In genomic region chr11:76446251-76446650, GRCm38 (mm10) we compare ENCODE assay signal across 10 mouse cellular contexts. TPM values are rescaled to one million over a fixed set of nuclear protein-coding genes. Genes with fewer than 3 reads are reported as not detected.
DNase-seq lines count a peak whose midpoint lies in the region; ATAC-seq lines count a peak whose summit lies in the region.
"Had no signal": no experiment of that assay in that cellular context is flagged by ENCODE, and none has a peak within 500 bp of the region (broad histone marks: within the 10 kb centered on the region; RNA-seq: fewer than 3 reads in every experiment).

No protein-coding gene starts in this region.

- H3K4me2 ChIP-seq in midbrain, embryonic 16.5 days (ENCODE audit: low read length) = no peak overlapping the region
- peak overlapping the region; percentile 13; the same call in 1 of the 2 replicates for H3K4me2 ChIP-seq in limb, embryonic 11.5 days (ENCODE audit: low read depth, severe bottlenecking)

- DNase-seq in midbrain, embryonic 10.5 days (ENCODE audit: low spot score) = peak; percentile 83
- peak; percentile 91 for DNase-seq in embryo, embryonic 10.5 days (ENCODE audit: low spot score)
- DNase-seq in limb, embryonic 11.5 days (ENCODE audit: low spot score) = peak; percentile 71
- peak; percentile 50 for DNase-seq in skeletal muscle tissue, adult 2 months (ENCODE audit: low read depth, low spot score)
- DNase-seq in urinary bladder, adult 18-20 months (ENCODE audit: low spot score in 2 of 2) = no peak
- DNase-seq in layer of hippocampus, adult 11-12 months (ENCODE audit: low spot score) = no peak
- DNase-seq in gastrocnemius, postnatal 10 days = no peak
- DNase-seq: cerebellum, adult 9-11 months; layer of hippocampus, adult 9-11 months had no signal

- peaks cover 20% of the 10 kb centered on the region for H3K36me3 ChIP-seq in midbrain, embryonic 10.5 days
- peaks cover 21% of the 10 kb centered on the region for H3K36me3 ChIP-seq in midbrain, embryonic 16.5 days (ENCODE audit: control insufficient read depth, insufficient read depth, low read length)
- H3K36me3 ChIP-seq in limb, embryonic 11.5 days (ENCODE audit: control insufficient read depth, insufficient read depth, low read length) = no peaks in the 10 kb centered on the region; the same call in 1 of the 2 replicates

- peaks cover 81% of the 10 kb centered on the region for H3K4me1 ChIP-seq in midbrain, embryonic 10.5 days
- peaks cover 42% of the 10 kb centered on the region for H3K4me1 ChIP-seq in midbrain, embryonic 16.5 days (ENCODE audit: control insufficient read depth, insufficient read depth, low read length)
- peaks cover 56% of the 10 kb centered on the region for H3K4me1 ChIP-seq in limb, embryonic 11.5 days (ENCODE audit: control insufficient read depth, insufficient read depth, low read length)

- H3K9me3 ChIP-seq in midbrain, embryonic 10.5 days (replicated peaks) = no peaks in the 10 kb centered on the region
- no peaks in the 10 kb centered on the region for H3K9me3 ChIP-seq in midbrain, embryonic 16.5 days (replicated peaks; ENCODE audit: control insufficient read depth, low read length, poor library complexity, severe bottlenecking)
- H3K9me3 ChIP-seq in limb, embryonic 11.5 days (ENCODE audit: control insufficient read depth, low read length) = no peaks in the 10 kb centered on the region

- under 1% methylated on average over 10 of the region's 10 CpGs for WGBS in midbrain, embryonic 10.5 days
- WGBS in midbrain, embryonic 16.5 days = 4% methylated on average over 10 of the region's 10 CpGs
- 3% methylated on average over 10 of the region's 10 CpGs for WGBS in limb, embryonic 11.5 days

- peaks cover 89% of the 10 kb centered on the region for H3K27me3 ChIP-seq in midbrain, embryonic 10.5 days (ENCODE audit: low read depth, poor library complexity, severe bottlenecking)
- H3K27me3 ChIP-seq in midbrain, embryonic 16.5 days (ENCODE audit: control insufficient read depth, insufficient read depth, low read depth, low read length) = no peaks in the 10 kb centered on the region
- no peaks in the 10 kb centered on the region for H3K27me3 ChIP-seq in limb, embryonic 11.5 days (ENCODE audit: control insufficient read depth, insufficient read depth, low read length)

- peak overlapping the region; percentile 69 for H3K27ac ChIP-seq in midbrain, embryonic 10.5 days (replicated peaks)
- H3K27ac ChIP-seq in midbrain, embryonic 16.5 days (ENCODE audit: low read length) = no peak overlapping the region
- H3K27ac ChIP-seq in limb, embryonic 11.5 days (replicated peaks; ENCODE audit: low read depth, low read length) = peak overlapping the region; percentile 74

- no peak for ATAC-seq in midbrain, embryonic 16.5 days
- ATAC-seq in limb, embryonic 11.5 days (ENCODE audit: insufficient number of reproducible peaks, low FRiP score, low TSS enrichment, low read depth) = no peak

- H3K4me3 ChIP-seq in midbrain, embryonic 10.5 days = peak overlapping the region; percentile 18; the same call in 1 of the 2 replicates
- H3K4me3 ChIP-seq in midbrain, embryonic 16.5 days (ENCODE audit: low read depth, low read length) = no peak overlapping the region
- H3K4me3 ChIP-seq in limb, embryonic 11.5 days (ENCODE audit: low read depth, low read length) = no peak overlapping the region

- H3K9ac ChIP-seq in midbrain, embryonic 16.5 days (ENCODE audit: low read depth, low read length) = no peak overlapping the region
- H3K9ac ChIP-seq in limb, embryonic 11.5 days (ENCODE audit: low read length) = no peak overlapping the region

RNA-seq across cellular contexts. Expression of gene Timm22, which starts 39.5 kb away (rescaled TPM):
- 127 and 128 TPM in 2 replicates for polyA plus RNA-seq in midbrain, embryonic 10.5 days (2016; fragmentation: Nextera tagmentation; extraction: Ambion mirVana)
- 95.9 and 105 TPM in 2 replicates for polyA plus RNA-seq in midbrain, embryonic 16.5 days (2015; fragmentation: Nextera tagmentation; extraction: Ambion mirVana)
- polyA plus RNA-seq in limb, embryonic 11.5 days (2014; fragmentation: Nextera tagmentation; extraction: Ambion mirVana) = 135 and 152 TPM in 2 replicates
- 10 to 100 TPM; 40.1 to 55.2 TPM for total RNA-seq in gastrocnemius, postnatal 10 days (2021)

RNA-seq across cellular contexts. Expression of gene Nxn, which starts 47.3 kb away (rescaled TPM):
- 59.3 and 59.5 TPM in 2 replicates for polyA plus RNA-seq in midbrain, embryonic 10.5 days (2016; fragmentation: Nextera tagmentation; extraction: Ambion mirVana)
- 16.3 and 17.4 TPM in 2 replicates for polyA plus RNA-seq in midbrain, embryonic 16.5 days (2015; fragmentation: Nextera tagmentation; extraction: Ambion mirVana)
- 45.7 and 57.3 TPM in 2 replicates for polyA plus RNA-seq in limb, embryonic 11.5 days (2014; fragmentation: Nextera tagmentation; extraction: Ambion mirVana)
- 10 to 100 TPM; 37.3 to 38.0 TPM for total RNA-seq in gastrocnemius, postnatal 10 days (2021)

Comparison
In these comparisons a context has a peak if more than half of its experiments do, and no peak if none do; other contexts are left out.
1. DNase-seq: peak in midbrain, embryonic 10.5 days (single experiment), embryo, embryonic 10.5 days (single experiment), limb, embryonic 11.5 days (single experiment) and skeletal muscle tissue, adult 2 months (single experiment); none in urinary bladder, adult 18-20 months (0 of 2), layer of hippocampus, adult 11-12 months (single experiment) and gastrocnemius, postnatal 10 days (single experiment).